Mouse (Mus musculus): ENCODE data around the gene Wbp1l. TPM values are rescaled to one million over a fixed set of nuclear protein-coding genes. Genes with fewer than 3 reads are reported as not detected.
A peak's percentile ranks its signal among the peaks of the same experiment; 100 is the strongest.

Gene Wbp1l
- polyA plus RNA-seq, 1 experiment from 2014 or later, result 55.2 TPM

GRCm38 (mm10) chr19:46706540-46707295 lies 107.8 kb downstream of the Wbp1l start:
- Histone ChIP-seq H3K4me3 (replicated peaks) (peak overlapping the region; percentile 44), H3K27ac (replicated peaks) (no peak overlapping the region), H3K4me2 (replicated peaks) (peak overlapping the region; percentile 62), H3K27me3 (no peaks in the 10 kb centered on the region), H3K36me3 (0 out of 2 replicates have a peak, but pooled peaks cover 10% of the 10 kb centered on the region), H3K9ac (no peak overlapping the region), H3K9me3 (replicated peaks) (no peaks in the 10 kb centered on the region), H3K4me1 (peaks cover 14% of the 10 kb centered on the region)
- WGBS, result 75% methylated on average over 9 of the region's 9 CpGs
- no peak for ATAC-seq (ENCODE audit: insufficient number of reproducible peaks, low FRiP score, low TSS enrichment, low read depth)

Other genes with a start within 250 kb of the Wbp1l start
- gene 2310034G01Rik, start 248.8 kb upstream of the Wbp1l start, polyA plus RNA-seq (2015; fragmentation: Nextera tagmentation; extraction: Ambion mirVana), result 3.5 and 5.3 TPM in 2 replicates
- gene Actr1a, start 203.3 kb upstream of the Wbp1l start, polyA plus RNA-seq (2015; fragmentation: Nextera tagmentation; extraction: Ambion mirVana), result 149 and 153 TPM in 2 replicates
- gene Sufu, start 202.2 kb upstream of the Wbp1l start, polyA plus RNA-seq (2015; fragmentation: Nextera tagmentation; extraction: Ambion mirVana), result 36.0 and 38.4 TPM in 2 replicates
- gene Trim8, start 97.4 kb upstream of the Wbp1l start, polyA plus RNA-seq (2015; fragmentation: Nextera tagmentation; extraction: Ambion mirVana), result 20.7 and 21.7 TPM in 2 replicates
- gene Arl3, start 25.9 kb upstream of the Wbp1l start, polyA plus RNA-seq (2015; fragmentation: Nextera tagmentation; extraction: Ambion mirVana), result 149 TPM in 2 replicates
- 21.8 and 21.9 TPM in 2 replicates for gene Sfxn2, start 25.7 kb upstream of the Wbp1l start, polyA plus RNA-seq (2015; fragmentation: Nextera tagmentation; extraction: Ambion mirVana)
- 1.1 and 2.3 TPM in 2 replicates for gene Cyp17a1, start 74.1 kb downstream of the Wbp1l start, polyA plus RNA-seq (2015; fragmentation: Nextera tagmentation; extraction: Ambion mirVana)
- 14.9 and 16.3 TPM in 2 replicates for gene Borcs7, start 90.8 kb downstream of the Wbp1l start, polyA plus RNA-seq (2015; fragmentation: Nextera tagmentation; extraction: Ambion mirVana)
- 25.1 TPM in 2 replicates for gene As3mt, start 108.4 kb downstream of the Wbp1l start, polyA plus RNA-seq (2015; fragmentation: Nextera tagmentation; extraction: Ambion mirVana)
- gene Cnnm2, start 162.5 kb downstream of the Wbp1l start, polyA plus RNA-seq (2015; fragmentation: Nextera tagmentation; extraction: Ambion mirVana), result 3.6 and 4.1 TPM in 2 replicates

Measured in embryonic facial prominence, embryonic 15.5 days (tissue).